19 mouse cellular contexts compared by ENCODE assay signal in the genomic region with DNA sequence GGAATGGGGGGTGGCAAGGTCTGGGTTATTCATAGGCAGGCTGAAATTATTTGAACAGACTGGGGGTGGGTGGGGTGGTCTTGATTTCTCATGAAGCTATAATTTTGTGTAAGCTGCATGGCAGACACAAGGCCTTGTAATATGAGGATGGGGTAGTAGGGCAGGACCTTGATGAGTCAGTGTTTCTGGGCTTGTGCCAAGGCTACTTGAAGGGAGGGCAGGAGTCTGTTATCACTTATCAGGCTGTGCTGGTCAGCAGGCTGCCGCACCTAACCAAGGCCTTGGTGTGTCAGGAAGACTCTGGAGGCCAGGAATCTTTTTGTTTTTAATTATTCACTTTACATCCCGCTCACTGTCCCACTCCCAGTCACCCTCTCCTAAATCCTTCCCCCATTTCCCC. TPM values are rescaled to one million over a fixed set of nuclear protein-coding genes. Genes with fewer than 3 reads are reported as not detected.
A peak's percentile ranks its signal among the peaks of the same experiment; 100 is the strongest.
DNase-seq lines count a peak whose midpoint lies in the region.
"Had no signal": no experiment of that assay in that cellular context is flagged by ENCODE, and none has a peak within 500 bp of the region (broad histone marks: within the 10 kb centered on the region; RNA-seq: fewer than 3 reads in every experiment).

No protein-coding gene starts in this region.

- DNase-seq in ovary, postnatal 36 days (ENCODE audit: low spot score) = peak; percentile 19
- DNase-seq in ovary, postnatal 14 days (ENCODE audit: low spot score) = no peak
- peak; percentile 66 to 82 for DNase-seq in adrenal gland, adult (ENCODE audit: inconsistent age in 2 of 2, low spot score in 1 of 2)
- DNase-seq in adrenal gland, adult 8-10 months = peak; percentile 57
- peak; percentile 62 to 68 for DNase-seq in adrenal gland, postnatal 36 days
- no peak for DNase-seq in cerebellum, postnatal 36 days
- no peak for DNase-seq in left cerebral cortex, postnatal 4 days
- DNase-seq in embryo, embryonic 11 days = no peak
- DNase-seq: cerebellum, adult 11 months; cerebellum, adult 8-10 months; cerebellum, postnatal 14 days; forebrain, postnatal 0 days; gastrocnemius, adult 2 months; gastrocnemius, postnatal 25 days had no signal

- intact Hi-C loops in left cerebral cortex, postnatal 4 days (cut with DNase I) = no loop called here

RNA-seq across cellular contexts. Expression of a gene that starts 9.9 kb away (rescaled TPM):
- not detected for total RNA-seq in adrenal gland, adult 8-10 months (2022)
- total RNA-seq in adrenal gland, postnatal 36 days (2021) = not detected
- total RNA-seq in left cerebral cortex, postnatal 4 days (2021) = not detected
- total RNA-seq: adrenal gland, postnatal 4 days; forebrain, postnatal 0 days; gastrocnemius, adult 2 months; gastrocnemius, postnatal 25 days; granulocyte monocyte progenitor cell, adult 5-6 weeks; heart, adult 8-10 months; heart, postnatal 14 days; MEL had no signal

RNA-seq across cellular contexts. Expression of a gene that starts 34.2 kb away (rescaled TPM):
- total RNA-seq in adrenal gland, adult 8-10 months (2022) = under 1 TPM in 2 of 4 experiments, not detected in 2; 0.46 to 0.52 TPM
- total RNA-seq in adrenal gland, postnatal 36 days (2021) = not detected
- total RNA-seq in left cerebral cortex, postnatal 4 days (2021) = not detected
- total RNA-seq: adrenal gland, postnatal 4 days; forebrain, postnatal 0 days; gastrocnemius, adult 2 months; gastrocnemius, postnatal 25 days; granulocyte monocyte progenitor cell, adult 5-6 weeks; heart, adult 8-10 months; heart, postnatal 14 days; MEL had no signal

RNA-seq across cellular contexts. Expression of a gene that starts 57.5 kb away (rescaled TPM):
- not detected for total RNA-seq in adrenal gland, adult 8-10 months (2022)
- total RNA-seq in adrenal gland, postnatal 36 days (2021) = not detected
- not detected for total RNA-seq in left cerebral cortex, postnatal 4 days (2021)
- total RNA-seq: adrenal gland, postnatal 4 days; forebrain, postnatal 0 days; gastrocnemius, adult 2 months; gastrocnemius, postnatal 25 days; granulocyte monocyte progenitor cell, adult 5-6 weeks; heart, adult 8-10 months; heart, postnatal 14 days; MEL had no signal

Comparison
In these comparisons a context has a peak if more than half of its experiments do, and no peak if none do; other contexts are left out.
1. DNase-seq: peak in ovary, postnatal 36 days (single experiment), adrenal gland, adult (2 of 2), adrenal gland, adult 8-10 months (single experiment) and adrenal gland, postnatal 36 days (2 of 2); none in ovary, postnatal 14 days (single experiment), cerebellum, postnatal 36 days (0 of 2), left cerebral cortex, postnatal 4 days (single experiment) and embryo, embryonic 11 days (single experiment).